Mouse (Mus musculus): ENCODE results near the gene Hrh1.

DNA sequence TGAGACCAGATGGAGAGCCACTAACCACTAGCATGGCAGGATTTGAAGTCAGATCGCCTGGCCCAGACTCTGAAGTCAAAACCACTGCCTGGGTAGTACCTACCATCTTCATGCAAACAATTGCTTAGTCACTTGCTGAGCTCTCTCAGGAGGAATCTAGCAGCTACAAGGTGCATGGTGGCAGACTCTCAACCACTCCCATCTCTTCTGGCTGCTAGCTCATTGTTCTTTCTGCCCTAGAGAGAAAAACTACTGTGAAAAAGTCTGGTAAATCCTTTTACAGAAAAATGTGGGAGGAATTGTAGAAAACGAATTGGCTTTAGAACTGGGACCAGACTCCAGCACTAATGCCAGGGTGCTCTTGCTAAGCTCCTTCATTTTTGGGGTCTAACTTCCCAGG is 7.6 kb upstream of the Hrh1 start:
- TF ChIP-seq CTCF (IDR thresholded peaks at IDR 0.05; ENCODE audit: control insufficient read depth, insufficient read depth, low read length) (no peak), POLR2A (IDR thresholded peaks at IDR 0.05; ENCODE audit: borderline replicate concordance, control insufficient read depth, low read depth, low read length) (no peak)

Measured in bone marrow, adult 2 months (tissue).